Mouse (Mus musculus) kidney, postnatal 4 days (tissue): ENCODE measurements around the gene Sh2b1.

Source experiments
- DNase-seq, 2 experiments: peaks; one replicate each; pipeline ENCODE4 v3.0.0; 2021; ENCODE audit warnings: mixed read lengths in 2 of 2

The Sh2b1 gene

GRCm38 (mm10) chr7:126473470-126474086 lies 1.6 kb downstream of the Sh2b1 start:
- DNase-seq: no peak

- DNase-seq: no peak
Measured at GRCm38 (mm10) chr7:126472713-126473112, 2.5 kb downstream of the Sh2b1 start.

GRCm38 (mm10) chr7:126472306-126472705 lies 2.9 kb downstream of the Sh2b1 start:
- DNase-seq: no peak

GRCm38 (mm10) chr7:126471853-126472252 lies 3.4 kb downstream of the Sh2b1 start:
- no peak for DNase-seq

GRCm38 (mm10) chr7:126471361-126471760 lies 3.9 kb downstream of the Sh2b1 start:
- no peak for DNase-seq

- DNase-seq: no peak
Measured at GRCm38 (mm10) chr7:126470077-126470476, 5.1 kb downstream of the Sh2b1 start.

- DNase-seq: no peak
Measured at GRCm38 (mm10) chr7:126467834-126468627, 7.2 kb downstream of the Sh2b1 start.

GRCm38 (mm10) chr7:126467271-126467670 lies 8.0 kb downstream of the Sh2b1 start:
- peak; percentile 62 to 69 for DNase-seq

- DNase-seq: no peak
Measured at GRCm38 (mm10) chr7:126466707-126467106, 8.5 kb downstream of the Sh2b1 start.

- DNase-seq: no peak
Measured at GRCm38 (mm10) chr7:126466116-126466515, 9.1 kb downstream of the Sh2b1 start.

- no peak for DNase-seq
Measured at GRCm38 (mm10) chr7:126465246-126466030, 9.8 kb downstream of the Sh2b1 start.

GRCm38 (mm10) chr7:126464836-126465235 lies 10.4 kb downstream of the Sh2b1 start:
- no peak for DNase-seq

- no peak for DNase-seq
Measured at GRCm38 (mm10) chr7:126464121-126464520, 11.1 kb downstream of the Sh2b1 start.

GRCm38 (mm10) chr7:126463547-126463946 lies 11.7 kb downstream of the Sh2b1 start:
- DNase-seq: no peak

GRCm38 (mm10) chr7:126463004-126463403 lies 12.2 kb downstream of the Sh2b1 start, which contains the start of gene Atp2a1:
TSS of gene Atp2a1 (minus strand) at chr7:126463108.
- DNase-seq: no peak

- no peak for DNase-seq
Measured at GRCm38 (mm10) chr7:126461626-126462025, 13.6 kb downstream of the Sh2b1 start.

GRCm38 (mm10) chr7:126460623-126461399 lies 14.4 kb downstream of the Sh2b1 start:
- no peak for DNase-seq

GRCm38 (mm10) chr7:126458844-126459618 lies 16.2 kb downstream of the Sh2b1 start:
- DNase-seq: no peak

GRCm38 (mm10) chr7:126458225-126458624 lies 17.0 kb downstream of the Sh2b1 start:
- no peak for DNase-seq

GRCm38 (mm10) chr7:126456382-126457266 lies 18.6 kb downstream of the Sh2b1 start:
- DNase-seq: no peak

- no peak for DNase-seq
Measured at GRCm38 (mm10) chr7:126455242-126455641, 20.0 kb downstream of the Sh2b1 start.
